Mouse (Mus musculus) intestine, embryonic 15.5 days (tissue): ENCODE results near the gene Ptges2. TPM values are rescaled to one million over a fixed set of nuclear protein-coding genes. Genes with fewer than 3 reads are reported as not detected.

Experiments
- ATAC-seq: fragments of 200-750 bp; cut with Nextera tagmentation; 2 replicates; pipeline ENCODE4 v1.8.0; 2017; ENCODE audit warnings: moderate TSS enrichment, moderate library complexity
- H3K27ac ChIP-seq: fragments of 300-500 bp; sonication (generic); 2 replicates; pipeline ENCODE4 v1.5.1; 2015; ENCODE audit warnings: mild to moderate bottlenecking, inconsistent platforms
- H3K27me3 ChIP-seq: fragments of 300-500 bp; sonication (generic); replicated peaks from 2 replicates; pipeline ENCODE4 v1.6.1; 2015; ENCODE audit warnings: inconsistent platforms
- H3K36me3 ChIP-seq: fragments of 300-500 bp; sonication (generic); 2 replicates; pipeline ENCODE4 v1.6.1; 2015; ENCODE audit warnings: inconsistent platforms
- H3K4me1 ChIP-seq: fragments of 300-500 bp; sonication (generic); replicated peaks from 2 replicates; pipeline ENCODE4 v1.6.1; 2015; ENCODE audit warnings: inconsistent platforms
- H3K4me2 ChIP-seq: fragments of 300-500 bp; sonication (generic); replicated peaks from 2 replicates; pipeline ENCODE4 v1.6.1; 2015; ENCODE audit warnings: mild to moderate bottlenecking, inconsistent platforms
- H3K4me3 ChIP-seq: fragments of 300-500 bp; sonication (generic); replicated peaks from 2 replicates; pipeline ENCODE4 v1.5.1; 2015; ENCODE audit warnings: inconsistent platforms
- H3K9ac ChIP-seq: fragments of 300-500 bp; sonication (generic); 2 replicates; pipeline ENCODE4 v1.6.1; 2015; ENCODE audit warnings: inconsistent platforms
- H3K9me3 ChIP-seq: fragments of 300-500 bp; sonication (generic); 2 replicates; pipeline ENCODE4 v1.6.1; 2016; ENCODE audit warnings: inconsistent platforms
- whole genome bisulfite sequencing: fragments of 180-500 bp; shearing (Covaris S2); methylation state at CpG from one replicate; pipeline ENCODE4 v1.1.7; 2015; 5-methylcytosine and 5-hydroxymethylcytosine counted together
- polyA plus RNA-seq: library from polyadenylated mRNA; unstranded; fragments of >200 nt; fragmentation: Nextera tagmentation; extraction: Ambion mirVana; gene quantifications from 2 replicates; pipeline ENCODE4 v1.2.1, GENCODE M21; 2015

Gene Ptges2
- 43.5 and 48.2 TPM in 2 replicates for polyA plus RNA-seq

- peaks cover 23% of the 10 kb centered on the region for H3K4me1 ChIP-seq
- H3K27me3 ChIP-seq: no peaks in the 10 kb centered on the region
- under 1% methylated on average over 31 of the region's 31 CpGs for WGBS
- H3K9ac ChIP-seq: peak within 1 kb of the TSS; percentile 86
- H3K9me3 ChIP-seq: no peaks in the 10 kb centered on the region
- peak within 1 kb of the TSS; percentile 90 for H3K4me2 ChIP-seq
- no peaks in the 10 kb centered on the region for H3K36me3 ChIP-seq
- peak within 1 kb of the TSS; percentile 89 for H3K27ac ChIP-seq
- peak within 1 kb of the TSS; percentile 98 for H3K4me3 ChIP-seq
- peak; percentile 90 for ATAC-seq
These were observed at the start of gene Ptges2 for GRCm38 (mm10) chr2:32395484-32395945. Gene Ptges2 (plus strand): TSS chr2:32395896.

GRCm38 (mm10) chr2:32347019-32347418, 48.7 kb upstream of the Ptges2 start:
- H3K4me3 ChIP-seq: no peak overlapping the region
- peaks cover 23% of the 10 kb centered on the region for H3K4me1 ChIP-seq
- no peaks in the 10 kb centered on the region for H3K9me3 ChIP-seq
- no peaks in the 10 kb centered on the region for H3K27me3 ChIP-seq
- no peak overlapping the region for H3K4me2 ChIP-seq
- H3K27ac ChIP-seq: no peak overlapping the region
- WGBS: 79% methylated on average over 6 of the region's 6 CpGs
- H3K9ac ChIP-seq: no peak overlapping the region
- no peaks in the 10 kb centered on the region for H3K36me3 ChIP-seq
- ATAC-seq: no peak

- no peaks in the 10 kb centered on the region for H3K27me3 ChIP-seq
- H3K4me2 ChIP-seq: no peak overlapping the region
- no peak overlapping the region for H3K4me3 ChIP-seq
- H3K4me1 ChIP-seq: peaks cover 27% of the 10 kb centered on the region
- no peak overlapping the region for H3K9ac ChIP-seq
- no peak for ATAC-seq
- 83% methylated on average over 11 of the region's 11 CpGs for WGBS
- H3K27ac ChIP-seq: no peak overlapping the region
- no peaks in the 10 kb centered on the region for H3K36me3 ChIP-seq
- H3K9me3 ChIP-seq: no peaks in the 10 kb centered on the region
These were observed 47.4 kb upstream of the Ptges2 start for GRCm38 (mm10) chr2:32348311-32348710.

GRCm38 (mm10) chr2:32349625-32350255, 46.0 kb upstream of the Ptges2 start:
- Histone ChIP-seq H3K27me3 (no peaks in the 10 kb centered on the region), H3K4me1 (peaks cover 27% of the 10 kb centered on the region), H3K27ac (no peak overlapping the region), H3K9me3 (no peaks in the 10 kb centered on the region), H3K4me3 (no peak overlapping the region), H3K36me3 (no peaks in the 10 kb centered on the region), H3K9ac (no peak overlapping the region), H3K4me2 (no peak overlapping the region)
- ATAC-seq: no peak
- 54% methylated on average over 8 of the region's 8 CpGs for WGBS

GRCm38 (mm10) chr2:32350471-32351051, 45.1 kb upstream of the Ptges2 start:
- Histone ChIP-seq H3K9ac (no peak overlapping the region), H3K9me3 (no peaks in the 10 kb centered on the region), H3K4me1 (peaks cover 27% of the 10 kb centered on the region), H3K36me3 (no peaks in the 10 kb centered on the region), H3K27me3 (no peaks in the 10 kb centered on the region), H3K4me2 (no peak overlapping the region), H3K27ac (no peak overlapping the region), H3K4me3 (no peak overlapping the region)
- WGBS: 49% methylated on average over 13 of the region's 13 CpGs
- ATAC-seq: no peak

- H3K4me3 ChIP-seq: peak overlapping the region; percentile 69
- ATAC-seq: no peak
- peak overlapping the region; percentile 92 for H3K4me2 ChIP-seq
- peak overlapping the region; percentile 83; the same call in 1 of the 2 replicates for H3K9ac ChIP-seq
- H3K27me3 ChIP-seq: no peaks in the 10 kb centered on the region
- H3K9me3 ChIP-seq: no peaks in the 10 kb centered on the region
- no peaks in the 10 kb centered on the region for H3K36me3 ChIP-seq
- no peak overlapping the region for H3K27ac ChIP-seq
- WGBS: 51% methylated on average over 9 of the region's 9 CpGs
- H3K4me1 ChIP-seq: peaks cover 27% of the 10 kb centered on the region
These were observed 44.2 kb upstream of the Ptges2 start for GRCm38 (mm10) chr2:32351471-32351961.

- peak within 1 kb of the TSS; percentile 84 for H3K27ac ChIP-seq
- H3K36me3 ChIP-seq: no peaks in the 10 kb centered on the region
- H3K4me3 ChIP-seq: peak within 1 kb of the TSS; percentile 69
- H3K4me2 ChIP-seq: peak within 1 kb of the TSS; percentile 92
- H3K9ac ChIP-seq: peak within 1 kb of the TSS; percentile 83
- H3K4me1 ChIP-seq: peaks cover 27% of the 10 kb centered on the region
- WGBS: under 1% methylated on average over 39 of the region's 52 CpGs
- no peaks in the 10 kb centered on the region for H3K9me3 ChIP-seq
- peak; percentile 24 for ATAC-seq
- no peaks in the 10 kb centered on the region for H3K27me3 ChIP-seq
These were observed 43.3 kb upstream of the Ptges2 start, which contains the start of gene Ciz1 for GRCm38 (mm10) chr2:32352151-32353006. Gene Ciz1 (plus strand): TSS chr2:32352327.

GRCm38 (mm10) chr2:32353007-32353542, 42.6 kb upstream of the Ptges2 start, which contains the start of gene Dnm1:
Gene Dnm1 (minus strand): TSS chr2:32353338.
- peak; percentile 75 for ATAC-seq
- Histone ChIP-seq H3K27me3 (no peaks in the 10 kb centered on the region), H3K36me3 (no peaks in the 10 kb centered on the region), H3K4me2 (peak within 1 kb of the TSS; percentile 92), H3K27ac (peak within 1 kb of the TSS; percentile 86), H3K9ac (peak within 1 kb of the TSS; percentile 83), H3K4me3 (peak within 1 kb of the TSS; percentile 69), H3K4me1 (peaks cover 27% of the 10 kb centered on the region), H3K9me3 (no peaks in the 10 kb centered on the region)
- WGBS: under 1% methylated on average over 63 of the region's 63 CpGs

- Histone ChIP-seq H3K27me3 (no peaks in the 10 kb centered on the region), H3K36me3 (no peaks in the 10 kb centered on the region), H3K4me2 (peak overlapping the region; percentile 92), H3K9ac (0 out of 2 replicates have a peak overlapping the region, but pooled peaks have one; percentile 83), H3K27ac (peak overlapping the region; percentile 86), H3K4me3 (peak overlapping the region; percentile 69; the same call in 1 of the 2 replicates), H3K4me1 (peaks cover 27% of the 10 kb centered on the region), H3K9me3 (no peaks in the 10 kb centered on the region)
- peak; percentile 59 for ATAC-seq
- 41% methylated on average over 6 of the region's 6 CpGs for WGBS
These were observed 41.9 kb upstream of the Ptges2 start for GRCm38 (mm10) chr2:32353836-32354235.

GRCm38 (mm10) chr2:32354336-32354895, 41.3 kb upstream of the Ptges2 start:
- 64% methylated on average over 3 of the region's 3 CpGs for WGBS
- no peaks in the 10 kb centered on the region for H3K27me3 ChIP-seq
- H3K27ac ChIP-seq: peak overlapping the region; percentile 86
- ATAC-seq: peak; percentile 59
- no peak overlapping the region for H3K9ac ChIP-seq
- no peak overlapping the region for H3K4me3 ChIP-seq
- H3K36me3 ChIP-seq: no peaks in the 10 kb centered on the region
- H3K4me1 ChIP-seq: peaks cover 27% of the 10 kb centered on the region
- H3K9me3 ChIP-seq: no peaks in the 10 kb centered on the region
- H3K4me2 ChIP-seq: peak overlapping the region; percentile 92

- no peak overlapping the region for H3K4me2 ChIP-seq
- H3K9ac ChIP-seq: no peak overlapping the region
- H3K4me1 ChIP-seq: peaks cover 22% of the 10 kb centered on the region
- ATAC-seq: no peak
- no peak overlapping the region for H3K27ac ChIP-seq
- H3K4me3 ChIP-seq: no peak overlapping the region
- WGBS: 70% methylated on average over 10 of the region's 10 CpGs
- no peaks in the 10 kb centered on the region for H3K27me3 ChIP-seq
- no peaks in the 10 kb centered on the region for H3K9me3 ChIP-seq
- H3K36me3 ChIP-seq: no peaks in the 10 kb centered on the region
These were observed 39.5 kb upstream of the Ptges2 start for GRCm38 (mm10) chr2:32356216-32356615.
